Mouse (Mus musculus) spleen, postnatal 14 days (tissue): Measurements from ENCODE around the gene Gm3327.
"Not testable (repeated sequence)": the region's sequence is repeated elsewhere in the genome, so short reads cannot be mapped to it uniquely, and the experiment has no call there.

Experiments
- DNase-seq, 2 experiments: peaks; one replicate each; pipeline ENCODE4 v3.0.0; 2021 to 2022; ENCODE audit warnings: low spot score in 2 of 2

The Gm3327 gene

DNA sequence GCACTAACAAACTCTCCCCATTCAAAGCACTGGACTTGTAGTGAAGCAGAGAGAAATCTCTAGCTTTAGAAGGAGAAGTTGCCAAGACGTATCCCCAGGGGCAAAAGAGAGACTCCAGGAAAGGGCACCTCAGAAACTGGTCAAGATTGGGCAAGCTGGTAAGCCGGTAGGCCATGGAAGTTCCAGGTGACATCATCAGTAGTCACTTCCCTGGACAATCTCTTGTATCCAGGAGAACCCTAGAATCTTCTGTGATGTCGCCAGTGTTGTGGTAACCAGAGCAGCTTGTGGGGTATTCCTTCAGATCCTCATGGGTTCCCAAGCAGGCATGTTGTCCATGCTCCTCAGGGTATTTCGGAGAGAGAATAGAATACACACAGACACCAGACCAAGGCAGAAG lies at the start of gene Gm3327:
TSS of gene Gm3327 (plus strand) at position 301 of the 400 bp plus-strand sequence.
- DNase-seq, result not testable (repeated sequence)

DNA sequence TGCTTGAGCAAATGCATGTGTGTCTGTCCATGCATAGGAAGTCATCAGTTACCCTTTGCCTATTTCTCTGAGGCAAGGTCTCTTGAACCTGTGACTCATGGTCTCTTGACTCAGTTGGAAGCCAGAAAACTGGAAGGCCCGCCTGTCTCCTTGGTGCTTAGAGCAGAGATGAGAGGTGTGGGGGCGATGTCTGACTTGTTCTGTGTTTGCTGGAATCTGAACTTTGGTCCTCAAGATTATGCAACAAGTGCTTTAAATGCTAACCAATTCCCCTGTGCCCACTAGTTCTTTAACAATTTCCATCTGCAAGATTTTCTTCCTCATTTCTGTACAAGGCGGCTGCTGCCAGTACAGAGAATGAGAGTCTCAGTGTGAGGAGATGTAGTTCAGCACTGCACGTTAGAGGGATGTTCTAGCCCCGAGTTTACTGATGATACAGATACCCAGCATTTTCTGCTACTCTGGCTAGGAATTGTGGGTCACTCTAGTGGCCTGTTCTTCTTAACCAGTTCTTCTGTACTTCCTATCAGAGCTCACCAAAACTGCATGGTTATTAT lies 45.8 kb upstream of the Gm3327 start:
- DNase-seq, result not testable (repeated sequence)

DNA sequence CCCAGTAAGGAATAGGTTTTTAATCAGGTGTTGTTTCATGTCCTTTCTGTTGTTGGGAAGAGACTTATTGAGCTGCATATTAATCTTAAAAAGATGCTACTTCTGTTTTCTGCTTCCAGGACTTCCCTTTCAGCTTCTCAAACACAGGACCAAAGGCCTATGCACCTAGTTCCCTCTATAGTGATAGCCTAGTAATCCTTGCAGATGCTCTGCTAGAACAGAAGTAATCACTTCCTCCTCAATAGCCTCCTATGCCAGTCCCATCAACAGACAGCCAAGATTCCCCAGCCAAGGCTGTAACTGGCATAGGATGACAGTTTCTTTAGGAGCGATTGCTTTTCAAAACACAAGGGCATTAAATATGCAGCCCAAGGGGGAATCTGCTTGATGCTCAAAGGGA lies 37.1 kb upstream of the Gm3327 start:
- not testable (repeated sequence) for DNase-seq

DNA sequence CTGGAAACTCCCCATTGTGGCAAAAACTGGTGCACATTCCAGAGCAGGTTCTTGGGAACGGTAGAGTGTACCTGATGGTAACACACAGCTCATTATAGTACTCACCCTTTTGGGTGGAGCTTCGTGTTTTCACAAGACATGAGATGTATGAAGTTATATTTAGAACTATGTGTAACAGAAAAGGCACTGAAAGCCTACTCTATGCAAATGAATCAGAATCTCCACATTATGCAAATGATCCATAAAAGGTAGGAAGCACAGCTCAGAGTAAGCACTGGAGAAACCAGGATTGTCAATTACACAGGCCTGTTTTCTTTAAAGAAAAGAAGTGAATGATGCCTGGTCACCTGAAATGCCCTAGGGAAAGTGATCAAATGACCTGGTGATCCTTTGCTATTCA lies 36.1 kb upstream of the Gm3327 start:
- DNase-seq, result not testable (repeated sequence)

DNA sequence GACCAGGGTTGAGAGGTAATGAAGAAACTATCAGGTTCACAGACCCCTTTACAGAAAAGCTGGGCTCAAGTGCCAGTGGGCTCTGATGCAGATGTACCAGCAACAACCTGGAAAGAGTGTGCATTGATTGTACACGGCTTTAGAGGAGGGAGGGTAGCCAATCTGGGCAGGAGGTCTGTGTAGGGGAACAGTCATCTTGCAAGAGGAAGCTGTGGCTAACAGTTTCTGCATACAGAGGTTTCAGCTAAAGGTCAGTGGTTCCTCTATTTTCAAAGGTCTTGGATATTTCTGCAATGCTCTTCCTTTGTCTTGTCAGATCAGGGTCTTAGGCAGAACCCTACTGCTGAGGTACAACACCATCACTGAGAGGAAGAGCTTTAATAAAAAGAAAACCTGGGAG lies 32.1 kb upstream of the Gm3327 start:
- DNase-seq, result not testable (repeated sequence)

DNA sequence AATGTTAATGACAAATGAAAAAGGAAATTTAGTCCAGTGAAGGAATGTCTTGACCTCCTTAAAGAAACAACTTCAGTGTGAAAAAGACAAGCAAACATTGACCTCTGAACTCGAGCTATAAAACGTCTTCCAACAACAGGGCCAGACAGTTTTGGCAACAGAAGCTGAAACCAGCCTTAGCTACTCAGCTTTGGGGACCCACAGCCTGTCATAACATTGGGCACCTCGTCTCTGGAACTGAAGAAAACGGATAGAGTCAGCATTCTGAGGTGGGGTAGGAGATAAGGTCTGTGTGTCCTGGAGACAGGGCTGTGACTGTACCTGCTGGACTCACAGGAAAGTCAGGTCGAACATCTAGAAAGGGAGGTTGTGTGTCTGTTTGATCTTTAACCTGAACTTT lies 29.2 kb upstream of the Gm3327 start:
- not testable (repeated sequence) for DNase-seq

DNA sequence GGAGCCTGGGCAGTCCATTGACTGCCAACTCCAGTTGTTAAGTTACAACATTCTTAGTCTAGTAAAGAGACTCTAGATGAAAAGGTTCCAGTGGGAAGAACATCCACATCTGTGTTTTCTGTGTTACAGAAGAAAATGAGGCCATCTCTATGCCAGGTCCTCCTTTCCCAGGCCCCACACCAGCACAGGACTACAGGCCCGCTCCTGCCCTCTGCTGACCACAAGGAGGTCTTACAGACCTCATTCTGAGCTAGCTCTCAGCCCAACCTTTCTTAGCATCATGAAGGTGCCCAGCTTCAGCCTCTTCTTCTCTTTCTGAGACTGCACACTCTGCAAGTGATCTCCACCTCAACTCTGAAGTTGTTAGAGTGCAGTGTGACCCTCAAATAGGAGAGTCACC lies 23.6 kb upstream of the Gm3327 start:
- DNase-seq, result not testable (repeated sequence)

DNA sequence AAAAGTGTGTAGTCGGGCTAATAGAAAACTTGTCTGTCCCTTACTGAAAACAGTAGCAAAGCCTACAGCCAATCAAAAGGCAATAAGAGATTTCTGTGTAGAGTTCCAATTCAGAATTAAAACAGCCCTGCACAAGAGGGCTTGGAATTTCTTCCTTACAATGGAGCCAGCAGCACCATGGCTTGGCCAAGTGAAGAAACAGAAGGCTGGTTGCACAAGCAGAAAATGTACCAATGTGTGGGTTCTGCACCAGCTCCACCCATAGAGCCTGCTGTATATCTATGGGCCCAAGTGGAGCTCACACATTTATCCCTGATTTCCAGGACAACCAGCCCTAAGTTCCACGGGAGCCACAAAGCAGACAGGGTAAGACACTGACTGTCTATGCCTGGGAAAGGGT lies 21.3 kb upstream of the Gm3327 start, which contains the start of gene Ear2:
TSS of gene Ear2 (plus strand) at position 301 of the 400 bp plus-strand sequence.
- not testable (repeated sequence) for DNase-seq

DNA sequence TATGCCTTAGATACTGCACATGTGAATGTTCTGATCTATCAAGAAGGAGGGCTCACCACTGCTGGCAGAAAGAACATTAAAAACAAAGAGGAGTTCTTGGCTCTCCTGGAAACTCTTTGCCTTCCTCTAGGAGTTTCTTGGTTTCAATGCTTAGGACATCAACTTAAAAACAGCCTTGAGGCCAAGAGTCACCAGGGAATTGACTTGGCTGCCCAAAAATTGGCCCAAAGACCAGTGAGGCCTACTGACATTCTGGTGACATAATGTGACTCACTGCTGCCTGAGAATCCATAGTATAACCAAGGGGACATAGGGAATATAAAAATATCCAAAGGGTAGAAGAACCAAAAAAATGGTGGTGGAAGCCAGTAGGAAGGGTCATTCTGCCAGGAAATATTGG lies 12.7 kb upstream of the Gm3327 start:
- DNase-seq, result no peak
